Mouse (Mus musculus) ovary, postnatal 10 days (tissue): Measurements from ENCODE around the gene Inpp5f.
A peak's percentile ranks its signal among the peaks of the same experiment; 100 is the strongest.

ENCODE experiments used
- DNase-seq: peaks from one replicate; pipeline ENCODE4 v3.0.0; 2022; ENCODE audit warnings: low spot score

Gene Inpp5f

DNA sequence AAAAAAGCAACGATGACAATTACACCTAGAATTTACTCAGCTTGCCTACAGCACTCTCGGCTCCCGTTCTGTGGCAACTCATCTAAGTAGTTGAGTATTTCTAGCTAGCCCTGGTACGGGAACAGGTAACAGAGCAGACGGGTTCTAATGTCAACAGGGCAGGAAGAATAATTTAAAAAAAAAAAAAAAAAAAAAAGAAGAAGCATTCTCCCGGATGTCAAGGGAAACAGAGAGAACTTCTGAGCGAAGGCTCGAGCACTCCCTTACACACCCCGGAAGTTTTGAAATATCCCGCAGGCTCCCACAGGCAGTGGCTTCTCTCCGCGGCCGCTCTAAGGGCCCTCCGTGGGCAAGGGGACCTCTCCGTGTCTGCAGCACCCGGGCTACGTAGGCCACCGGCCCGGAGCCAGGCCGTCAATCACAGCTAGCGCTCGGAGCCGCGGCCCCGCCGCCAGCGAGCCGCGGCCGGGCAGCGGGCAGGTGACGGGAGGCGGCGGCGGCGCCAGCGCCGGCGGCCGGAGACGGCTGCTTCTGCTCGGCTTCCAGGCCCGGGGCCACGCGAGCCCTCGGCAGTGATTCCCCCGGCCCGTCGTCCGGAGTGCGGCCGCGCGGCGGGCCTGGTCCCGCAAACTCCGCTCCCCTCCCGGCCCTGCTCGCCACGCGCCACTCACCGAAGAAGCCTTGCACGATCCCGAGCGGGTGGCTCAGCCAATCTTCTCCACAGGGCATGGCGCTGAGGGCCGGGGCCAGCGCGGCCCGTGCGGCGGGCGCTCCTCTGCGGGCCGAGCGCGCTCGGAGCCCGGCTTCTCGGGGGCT, 128.5 kb downstream of the Inpp5f start:
- DNase-seq = no peak

GRCm38 (mm10) chr7:128740334-128740733, 129.2 kb downstream of the Inpp5f start, which contains the start of gene Mcmbp:
Gene Mcmbp (minus strand): TSS chr7:128740495.
- DNase-seq = peak; percentile 82

DNA sequence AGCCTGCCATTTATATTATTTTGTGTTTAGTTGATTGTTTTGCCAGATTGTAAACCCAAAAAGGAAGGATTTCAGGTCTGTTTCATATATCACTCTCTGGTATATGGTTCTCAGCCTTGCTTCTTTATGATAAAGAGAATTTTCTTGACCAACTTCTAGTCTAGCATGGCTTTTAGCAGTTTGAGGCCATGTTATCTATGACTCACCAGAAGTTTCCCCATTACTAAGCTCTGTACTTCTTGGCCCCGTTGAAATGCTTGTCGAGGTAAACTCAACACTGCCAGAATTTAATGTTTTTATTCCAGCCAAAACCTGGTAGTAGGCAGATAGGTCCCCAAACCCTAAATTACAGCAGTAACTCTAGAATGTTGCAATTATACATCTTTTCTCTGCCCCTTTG, 132.8 kb downstream of the Inpp5f start:
- DNase-seq = no peak

DNA sequence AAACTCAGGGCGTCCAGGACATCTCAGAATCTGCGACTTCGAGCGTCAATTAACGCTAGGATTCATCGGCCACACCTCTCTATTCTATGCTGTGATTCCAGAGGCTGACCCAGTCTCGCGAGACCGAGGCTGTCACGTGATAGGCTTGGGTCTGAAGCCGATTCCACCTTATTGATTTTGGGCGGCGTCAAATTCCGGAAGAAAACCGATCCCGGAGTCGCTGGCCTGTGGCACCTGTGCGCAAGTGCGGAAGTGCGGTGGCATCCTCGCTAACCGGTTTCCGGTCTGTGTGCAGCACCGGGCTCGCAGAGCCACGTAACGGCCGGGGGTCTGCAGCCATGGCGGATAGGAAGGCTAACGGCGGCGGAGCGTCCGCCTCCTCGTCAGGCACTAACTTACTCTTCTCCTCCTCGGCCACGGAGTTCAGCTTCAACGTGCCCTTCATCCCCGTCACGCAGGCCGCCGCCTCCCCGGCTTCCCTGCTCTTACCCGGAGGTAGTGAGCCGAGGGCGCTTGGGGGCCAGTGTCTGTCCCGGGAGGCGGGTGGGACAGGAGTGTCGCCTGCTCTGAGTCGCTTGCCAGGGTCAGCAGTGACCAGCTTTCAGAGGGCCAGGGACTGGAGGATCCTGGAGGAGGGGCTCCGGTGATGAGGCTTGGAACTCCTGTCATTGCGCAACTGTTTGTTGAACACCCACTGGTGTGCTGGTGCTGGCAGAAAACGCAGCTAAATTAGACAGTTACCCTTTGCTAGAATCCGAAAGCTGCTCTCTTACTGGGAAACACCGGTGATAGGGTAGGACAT, 133.8 kb downstream of the Inpp5f start, which contains the start of gene Sec23ip:
Sec23ip (plus strand) TSS at position 260 of the 802 bp plus-strand sequence.
- peak; percentile 90 for DNase-seq
